Mouse (Mus musculus) stomach, embryonic 16.5 days (tissue): ENCODE data around the gene Dock10. TPM values are rescaled to one million over a fixed set of nuclear protein-coding genes. Genes with fewer than 3 reads are reported as not detected.

ENCODE experiments used
- ATAC-seq: fragments of 200-750 bp; cut with Nextera tagmentation; 2 replicates; pipeline ENCODE4 v1.8.0; 2017; ENCODE audit warnings: moderate number of reproducible peaks, moderate TSS enrichment; ENCODE audit not compliant: insufficient read depth, low FRiP score
- H3K27ac ChIP-seq: fragments of 300-500 bp; sonication (generic); 2 replicates; pipeline ENCODE4 v1.5.1; 2014; ENCODE audit warnings: low read length
- H3K27me3 ChIP-seq: fragments of 300-500 bp; sonication (generic); 2 replicates; pipeline ENCODE4 v1.6.1; 2014; ENCODE audit warnings: low read length, control low read depth, mixed read lengths; ENCODE audit not compliant: control insufficient read depth, insufficient read depth
- H3K36me3 ChIP-seq: fragments of 300-500 bp; sonication (generic); 2 replicates; pipeline ENCODE4 v1.6.1; 2014; ENCODE audit warnings: low read length; ENCODE audit not compliant: control insufficient read depth, insufficient read depth
- H3K4me1 ChIP-seq: fragments of 300-500 bp; sonication (generic); 2 replicates; pipeline ENCODE4 v1.6.1; 2014; ENCODE audit warnings: low read length, control low read depth, mixed read lengths; ENCODE audit not compliant: control insufficient read depth, insufficient read depth
- H3K4me2 ChIP-seq: fragments of 300-500 bp; sonication (generic); 2 replicates; pipeline ENCODE4 v1.6.1; 2014; ENCODE audit warnings: low read depth, low read length, mixed read lengths
- H3K4me3 ChIP-seq: fragments of 300-500 bp; sonication (generic); replicated peaks from 2 replicates; pipeline ENCODE4 v1.5.1; 2014; ENCODE audit warnings: mild to moderate bottlenecking, low read length
- H3K9ac ChIP-seq: fragments of 300-500 bp; sonication (generic); 2 replicates; pipeline ENCODE4 v1.6.1; 2014; ENCODE audit warnings: low read length
- H3K9me3 ChIP-seq: fragments of 300-500 bp; sonication (generic); replicated peaks from 2 replicates; pipeline ENCODE4 v1.6.1; 2016; ENCODE audit warnings: low read length, control low read depth; ENCODE audit not compliant: control insufficient read depth
- WGBS: fragments of 180-500 bp; shearing (Covaris S2); extraction: QIAGEN DNeasy Blood & Tissue Kit; methylation state at CpG from one replicate; pipeline ENCODE4 v1.1.7; 2014; 5-methylcytosine and 5-hydroxymethylcytosine counted together
- polyA plus RNA-seq: library from polyadenylated mRNA; unstranded; fragments of >200 nt; fragmentation: Nextera tagmentation; extraction: Ambion mirVana; gene quantifications from 2 replicates; pipeline ENCODE4 v1.2.1, GENCODE M21; 2015

Gene Dock10
- polyA plus RNA-seq, 1 experiment from 2014 or later = 8.1 TPM

DNA sequence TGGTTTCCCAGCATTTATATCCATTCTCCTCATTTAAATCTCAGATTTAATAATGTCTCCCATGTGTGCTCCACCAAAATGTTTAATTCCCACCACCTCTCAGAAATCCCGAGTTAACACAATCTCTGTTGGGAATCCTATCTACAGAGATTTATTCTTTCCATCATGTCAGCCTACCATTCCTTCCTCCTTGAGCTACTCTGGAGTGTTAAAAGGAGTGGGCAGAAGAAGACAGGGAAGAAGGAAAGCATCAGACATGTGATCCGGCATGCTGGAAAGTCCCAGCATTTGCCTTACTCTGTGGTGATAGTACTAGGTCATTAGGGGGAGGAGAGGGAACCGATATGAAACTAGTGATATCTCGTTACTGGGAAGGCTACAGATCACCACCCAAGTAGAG is 254.2 kb downstream of the Dock10 start:
- no peak overlapping the region for H3K4me2 ChIP-seq
- 82% methylated on average over 4 of the region's 4 CpGs for WGBS

DNA sequence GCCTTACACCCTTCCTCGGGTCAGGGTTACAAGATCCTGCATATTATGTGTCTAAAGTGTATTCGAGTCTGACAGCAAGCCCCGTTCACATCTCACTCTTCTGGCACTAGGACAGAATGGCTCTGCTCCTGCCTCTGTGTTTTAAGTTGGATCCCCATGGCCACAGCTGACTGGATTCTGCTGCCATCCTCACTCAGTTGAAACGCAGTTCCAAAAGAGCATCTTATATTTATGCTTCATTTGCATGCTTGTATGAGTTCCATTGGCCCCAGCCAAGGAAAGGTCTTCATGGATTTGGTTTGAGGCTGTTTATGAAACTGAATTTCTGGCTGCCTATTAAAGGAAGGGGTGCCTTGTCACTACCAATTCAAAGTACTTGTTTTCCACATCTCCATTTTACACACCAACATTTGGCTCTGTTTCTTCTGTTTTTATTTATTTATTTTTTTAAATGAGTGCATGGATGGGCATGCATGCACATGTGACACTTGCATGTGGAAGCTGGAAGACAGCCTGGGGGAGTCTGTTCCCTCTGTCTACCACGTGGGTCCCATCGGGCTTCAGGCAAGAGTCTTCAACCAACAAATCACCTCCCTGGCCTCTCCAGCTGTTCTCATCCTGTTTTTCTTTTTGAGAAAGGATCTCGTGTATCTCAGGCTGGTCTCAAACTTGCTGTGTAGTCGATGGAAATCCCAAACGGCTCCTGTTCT is 255.7 kb downstream of the Dock10 start:
- Histone ChIP-seq H3K9me3 (no peaks in the 10 kb centered on the region), H3K4me1 (no peaks in the 10 kb centered on the region), H3K4me3 (no peak overlapping the region), H3K27me3 (no peaks in the 10 kb centered on the region), H3K36me3 (no peaks in the 10 kb centered on the region), H3K9ac (no peak overlapping the region), H3K4me2 (no peak overlapping the region), H3K27ac (no peak overlapping the region)
- ATAC-seq = no peak
- 80% methylated on average over 9 of the region's 9 CpGs for WGBS

More for the DNA sequence above, 254.2 kb downstream of the Dock10 start:
- no peak overlapping the region for H3K27ac ChIP-seq
- H3K4me3 ChIP-seq = no peak overlapping the region
- ATAC-seq = no peak
- H3K27me3 ChIP-seq = no peaks in the 10 kb centered on the region
- H3K9ac ChIP-seq = no peak overlapping the region
- no peaks in the 10 kb centered on the region for H3K4me1 ChIP-seq
- no peaks in the 10 kb centered on the region for H3K9me3 ChIP-seq
- no peaks in the 10 kb centered on the region for H3K36me3 ChIP-seq

DNA sequence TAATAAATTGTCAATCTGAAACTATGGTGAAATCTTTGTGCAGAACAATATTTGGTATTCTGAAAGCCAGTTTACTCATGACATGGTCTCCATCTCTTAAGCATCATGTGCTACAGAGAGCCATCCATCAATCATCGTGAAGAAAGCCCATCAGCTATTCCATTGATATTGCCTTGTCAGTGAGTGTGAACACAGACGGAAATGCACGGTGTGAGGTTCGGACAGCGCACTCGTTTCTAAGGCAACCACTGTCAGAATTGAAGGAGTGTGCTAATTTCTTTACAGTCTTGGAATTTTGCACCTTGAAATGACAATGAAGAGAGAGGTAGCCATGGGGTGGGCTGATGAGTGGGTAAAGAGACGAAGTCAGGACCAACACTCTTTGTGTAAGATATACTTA is 259.1 kb downstream of the Dock10 start:
- no peak overlapping the region for H3K4me2 ChIP-seq
- ATAC-seq = no peak
- H3K27ac ChIP-seq = no peak overlapping the region
- H3K27me3 ChIP-seq = no peaks in the 10 kb centered on the region
- H3K36me3 ChIP-seq = no peaks in the 10 kb centered on the region
- 84% methylated on average over 7 of the region's 7 CpGs for WGBS
- no peak overlapping the region for H3K9ac ChIP-seq
- H3K9me3 ChIP-seq = no peaks in the 10 kb centered on the region
- H3K4me1 ChIP-seq = no peaks in the 10 kb centered on the region
- H3K4me3 ChIP-seq = no peak overlapping the region

DNA sequence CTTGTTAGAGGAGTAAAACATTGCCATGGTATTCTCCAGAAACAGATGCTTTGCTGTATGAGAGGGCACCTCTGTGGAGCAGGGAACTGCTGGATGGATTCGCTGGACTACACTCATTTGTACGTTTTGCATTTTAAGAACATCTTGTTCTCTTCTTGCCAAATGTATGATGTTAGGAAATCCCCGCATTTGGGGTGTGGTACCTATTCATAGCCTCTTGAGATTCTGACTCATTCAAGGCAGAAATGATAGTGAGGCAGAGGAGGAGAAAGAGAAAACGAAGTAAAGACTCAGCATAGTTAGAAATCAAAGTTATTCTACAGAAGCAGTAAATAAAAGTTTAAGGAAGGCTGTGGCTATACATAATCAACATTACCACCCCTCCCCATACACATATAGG is 262.0 kb downstream of the Dock10 start:
- 78% methylated on average over 4 of the region's 4 CpGs for WGBS
- Histone ChIP-seq H3K4me3 (no peak overlapping the region), H3K9ac (no peak overlapping the region), H3K27ac (no peak overlapping the region), H3K36me3 (no peaks in the 10 kb centered on the region), H3K9me3 (no peaks in the 10 kb centered on the region), H3K27me3 (no peaks in the 10 kb centered on the region), H3K4me1 (no peaks in the 10 kb centered on the region), H3K4me2 (no peak overlapping the region)
- ATAC-seq = no peak

DNA sequence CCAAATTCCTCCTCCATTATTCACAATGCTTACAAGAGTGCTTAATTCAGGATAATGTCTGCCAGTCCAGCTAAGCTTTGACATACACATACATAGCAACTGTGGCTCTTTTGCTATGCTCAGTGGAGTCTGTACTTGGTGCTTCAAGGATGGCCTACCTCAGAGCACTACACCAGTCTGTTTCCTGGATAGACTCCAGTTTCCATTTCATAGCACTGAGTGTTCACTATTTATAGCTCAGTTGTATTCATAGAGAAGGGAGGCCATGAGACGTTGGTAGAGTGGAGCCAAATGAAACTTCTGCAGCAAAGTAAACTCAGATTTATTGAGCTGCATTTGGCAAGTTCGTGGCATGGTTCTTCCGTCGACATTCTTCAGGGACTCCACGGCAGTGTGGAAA is 274.9 kb downstream of the Dock10 start:
- no peaks in the 10 kb centered on the region for H3K9me3 ChIP-seq
- H3K4me1 ChIP-seq = no peaks in the 10 kb centered on the region; the same call in 1 of the 2 replicates
- H3K4me2 ChIP-seq = no peak overlapping the region
- H3K9ac ChIP-seq = no peak overlapping the region
- WGBS = 66% methylated on average over 5 of the region's 5 CpGs
- H3K27me3 ChIP-seq = no peaks in the 10 kb centered on the region
- peak; percentile 71; the same call in 1 of the 2 replicates for ATAC-seq
- H3K4me3 ChIP-seq = no peak overlapping the region
- no peaks in the 10 kb centered on the region for H3K36me3 ChIP-seq
- peak overlapping the region; percentile 46; the same call in 1 of the 2 replicates for H3K27ac ChIP-seq

DNA sequence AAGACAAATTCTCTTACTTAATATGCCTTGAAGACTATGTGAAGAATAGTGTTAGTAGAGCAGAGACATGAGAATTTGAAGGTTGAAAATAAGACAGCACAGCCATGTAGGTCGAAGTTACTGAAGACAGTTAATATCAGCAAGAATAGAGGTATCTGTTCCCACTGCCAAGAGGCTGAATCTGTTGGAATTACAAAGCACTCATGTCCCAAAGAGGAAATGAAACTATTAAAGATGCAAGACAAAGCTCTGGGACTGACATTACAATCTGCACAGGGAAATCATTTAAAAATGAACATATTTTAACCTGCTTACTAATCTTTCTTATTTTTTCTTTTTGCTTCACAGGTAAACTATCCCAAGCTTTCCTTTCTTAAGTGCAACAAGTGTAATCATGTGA is 283.4 kb downstream of the Dock10 start:
- no peaks in the 10 kb centered on the region for H3K4me1 ChIP-seq
- H3K36me3 ChIP-seq = no peaks in the 10 kb centered on the region
- no peaks in the 10 kb centered on the region for H3K27me3 ChIP-seq
- WGBS = 56% methylated on average over 1 of the region's 1 CpGs
- H3K27ac ChIP-seq = no peak overlapping the region
- H3K4me3 ChIP-seq = no peak overlapping the region
- H3K4me2 ChIP-seq = no peak overlapping the region
- H3K9ac ChIP-seq = no peak overlapping the region
- H3K9me3 ChIP-seq = no peaks in the 10 kb centered on the region
- ATAC-seq = no peak

DNA sequence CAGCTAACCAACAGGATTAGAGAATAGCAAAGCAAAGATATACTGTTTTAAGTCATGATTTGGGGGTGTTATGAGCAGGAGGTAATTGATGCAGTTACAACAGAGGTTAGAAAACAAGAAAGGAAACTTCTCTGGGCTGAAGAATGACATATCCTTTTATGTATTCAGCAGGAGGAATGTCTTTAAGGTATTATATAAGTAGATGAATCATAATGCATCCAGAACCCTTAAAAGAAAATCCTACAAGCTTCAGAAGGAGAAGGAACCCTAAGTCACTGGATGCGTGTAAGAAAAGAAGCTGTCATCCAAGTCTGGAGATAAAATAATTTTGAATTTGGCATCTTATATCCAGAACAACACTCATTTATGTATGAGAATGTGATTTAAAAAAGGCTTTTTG is 285.9 kb downstream of the Dock10 start:
- H3K27me3 ChIP-seq = no peaks in the 10 kb centered on the region
- 86% methylated on average over 1 of the region's 1 CpGs for WGBS
- no peaks in the 10 kb centered on the region for H3K36me3 ChIP-seq
- H3K4me1 ChIP-seq = no peaks in the 10 kb centered on the region
- H3K4me2 ChIP-seq = no peak overlapping the region
- no peaks in the 10 kb centered on the region for H3K9me3 ChIP-seq
- H3K27ac ChIP-seq = no peak overlapping the region
- ATAC-seq = no peak
- H3K4me3 ChIP-seq = no peak overlapping the region
- no peak overlapping the region for H3K9ac ChIP-seq

DNA sequence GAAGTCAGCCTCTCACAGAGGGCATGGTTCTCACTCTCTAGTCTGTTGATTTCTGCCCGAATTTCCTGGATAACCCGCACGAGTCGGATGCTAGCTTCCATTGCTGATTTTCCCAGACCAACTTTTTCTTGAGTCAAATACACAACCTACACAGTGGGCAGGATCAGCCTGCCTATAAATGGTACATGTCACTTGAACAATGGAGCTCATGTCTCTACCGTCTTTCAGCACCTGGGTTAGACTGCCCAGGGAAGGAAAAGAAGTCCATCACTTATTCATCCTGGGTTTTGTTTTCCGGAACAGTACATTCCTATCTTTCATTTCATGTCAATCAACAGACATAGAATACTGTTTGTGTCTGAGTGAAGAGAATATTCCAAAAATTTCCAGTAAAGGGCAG is 297.0 kb downstream of the Dock10 start, which contains the start of gene Gm45261:
Gene Gm45261, minus strand, starts transcription at position 101 of the 400 bp plus-strand sequence.
- no peak for ATAC-seq

DNA sequence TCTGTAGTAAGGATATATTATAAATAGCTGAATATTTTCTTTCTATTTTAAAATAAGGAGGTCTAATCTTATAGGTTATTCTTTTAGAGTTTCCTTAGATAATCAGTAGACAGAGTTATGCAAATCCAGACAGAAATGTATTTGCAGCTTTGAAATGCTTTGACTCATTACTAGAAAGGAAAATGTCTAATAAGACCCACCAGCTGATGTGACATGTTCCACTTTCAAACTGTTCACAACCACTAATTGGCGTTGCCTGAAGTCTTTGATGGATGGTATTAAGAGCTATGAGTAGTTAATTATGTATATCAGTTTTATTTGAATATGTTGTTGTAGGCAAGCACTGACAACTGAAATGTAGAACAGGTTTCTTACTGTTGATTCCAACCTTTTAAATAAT is 298.4 kb downstream of the Dock10 start:
- H3K27ac ChIP-seq = no peak overlapping the region
- H3K9me3 ChIP-seq = no peaks in the 10 kb centered on the region
- WGBS = 81% methylated on average over 1 of the region's 1 CpGs
- H3K9ac ChIP-seq = no peak overlapping the region
- H3K4me2 ChIP-seq = no peak overlapping the region
- no peak for ATAC-seq
- H3K4me1 ChIP-seq = no peaks in the 10 kb centered on the region
- H3K4me3 ChIP-seq = no peak overlapping the region
- no peaks in the 10 kb centered on the region for H3K27me3 ChIP-seq
- no peaks in the 10 kb centered on the region for H3K36me3 ChIP-seq

More for the DNA sequence above, 297.0 kb downstream of the Dock10 start, which contains the start of gene Gm45261:
- Histone ChIP-seq H3K4me2 (no peak within 1 kb of the TSS), H3K27ac (no peak within 1 kb of the TSS), H3K27me3 (no peaks in the 10 kb centered on the region), H3K9me3 (no peaks in the 10 kb centered on the region), H3K36me3 (no peaks in the 10 kb centered on the region), H3K4me1 (no peaks in the 10 kb centered on the region), H3K9ac (no peak within 1 kb of the TSS), H3K4me3 (no peak within 1 kb of the TSS)
- 83% methylated on average over 6 of the region's 6 CpGs for WGBS
